Mouse (Mus musculus): Measurements from ENCODE around the gene Pdhb.
A peak's percentile ranks its signal among the peaks of the same experiment; 100 is the strongest.

Gene Pdhb

DNA sequence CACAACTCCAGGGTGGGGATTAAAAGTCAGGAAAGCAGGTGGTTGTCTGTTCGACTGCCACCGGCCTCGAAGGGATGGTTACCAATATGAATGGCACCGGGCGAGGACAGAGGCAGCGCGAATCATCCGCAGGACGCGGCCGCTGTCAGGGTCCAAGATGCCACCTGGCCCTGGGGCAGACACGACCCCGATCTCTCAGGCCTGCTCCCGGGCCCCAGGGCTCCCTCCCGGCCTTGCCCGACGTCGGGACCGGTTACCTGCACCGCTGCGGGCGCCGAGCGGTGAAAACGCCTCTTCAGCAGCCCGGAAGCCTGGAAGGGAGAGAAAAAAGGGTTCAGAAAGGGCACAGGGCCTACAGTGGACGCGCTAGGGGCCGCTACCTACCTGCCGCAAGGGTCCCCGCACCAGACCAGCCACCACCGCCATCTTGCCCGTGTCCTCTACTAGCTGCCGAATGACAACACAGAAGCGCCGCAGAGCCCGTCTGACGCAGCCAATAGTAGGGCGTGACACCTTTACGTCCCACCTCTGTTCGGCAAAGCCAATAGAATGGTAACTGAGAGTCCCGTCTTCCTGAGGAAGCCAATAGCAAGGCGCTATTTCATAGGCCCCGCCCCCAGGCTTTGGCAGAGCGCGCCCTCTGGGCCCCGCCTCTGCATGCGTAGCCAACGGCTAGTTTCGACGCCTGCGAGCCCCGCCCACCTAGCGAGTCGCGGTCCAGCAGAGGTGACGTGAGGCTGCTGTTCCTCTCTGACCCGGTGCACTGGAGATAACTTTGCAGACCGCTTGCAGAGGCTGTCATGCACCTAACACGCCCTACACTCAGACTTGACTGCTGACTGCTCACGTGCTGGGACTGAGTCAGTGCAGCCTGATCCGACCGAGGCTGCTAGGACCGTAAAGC, at the start of gene Pdhb:
TSS of gene Pdhb (minus strand) at position 519 of the 904 bp plus-strand sequence.
- DNase-seq (ENCODE audit: low read depth in 1 of 2, low spot score in 2 of 2), result peak; percentile 98 to 99

DNA sequence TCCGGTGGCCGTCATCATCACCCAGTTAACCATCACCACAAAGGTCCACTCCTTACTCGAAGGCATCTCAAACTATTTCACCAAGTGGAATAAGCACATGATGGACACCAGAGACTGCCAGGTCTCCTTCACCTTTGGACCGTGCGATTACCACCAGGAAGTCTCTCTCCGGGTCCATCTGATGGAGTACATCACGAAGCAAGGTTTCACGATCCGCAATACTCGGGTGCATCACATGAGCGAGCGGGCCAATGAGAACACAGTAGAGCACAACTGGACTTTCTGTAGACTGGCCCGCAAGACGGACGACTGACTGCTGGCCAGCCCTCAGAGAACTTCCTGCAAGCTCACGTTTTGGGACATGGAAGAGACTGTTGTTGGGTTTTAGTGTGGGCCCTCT, 49.7 kb upstream of the Pdhb start:
- no peak for DNase-seq (ENCODE audit: low read depth in 1 of 2, low spot score in 2 of 2)

DNA sequence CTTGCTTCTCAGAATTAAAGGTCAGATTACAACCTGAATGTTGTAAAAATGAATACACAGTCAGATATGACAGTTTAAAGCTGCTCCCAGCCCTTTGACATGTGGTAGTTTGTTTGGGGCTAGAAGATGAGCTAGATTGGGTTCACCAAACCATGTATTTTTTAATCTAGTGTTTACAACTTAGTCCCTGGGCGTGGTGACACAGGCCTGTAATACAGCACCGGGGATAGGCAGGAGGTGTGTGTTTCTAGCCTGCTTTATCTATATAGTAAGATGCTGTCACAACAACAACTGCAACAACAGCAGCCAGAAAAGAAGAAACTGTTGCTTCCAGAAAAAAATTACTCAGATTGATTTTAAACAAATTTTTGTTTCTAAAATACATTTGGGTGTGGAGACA, 48.1 kb upstream of the Pdhb start:
- DNase-seq (ENCODE audit: low read depth in 1 of 2, low spot score in 2 of 2), result no peak

DNA sequence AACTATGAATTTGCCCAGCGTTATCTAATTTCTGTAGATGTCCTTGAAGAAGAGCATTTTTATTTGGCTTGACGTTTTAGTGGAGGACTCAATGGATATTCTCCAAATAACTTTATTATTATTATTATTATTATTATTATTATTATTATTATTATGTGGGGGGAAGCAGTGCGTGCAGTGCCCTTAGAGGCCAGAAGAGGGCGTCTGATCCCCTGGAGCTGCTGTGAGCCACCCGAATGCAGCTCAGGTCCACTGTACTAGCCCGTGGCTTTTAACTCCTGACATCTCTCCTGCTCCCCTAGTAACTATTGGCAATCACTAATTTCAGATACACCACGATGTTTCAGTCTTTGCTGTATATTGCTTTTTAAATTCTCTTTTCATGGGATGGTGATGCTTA, 47.5 kb upstream of the Pdhb start:
- DNase-seq (ENCODE audit: low read depth in 1 of 2, low spot score in 2 of 2), result no peak

DNA sequence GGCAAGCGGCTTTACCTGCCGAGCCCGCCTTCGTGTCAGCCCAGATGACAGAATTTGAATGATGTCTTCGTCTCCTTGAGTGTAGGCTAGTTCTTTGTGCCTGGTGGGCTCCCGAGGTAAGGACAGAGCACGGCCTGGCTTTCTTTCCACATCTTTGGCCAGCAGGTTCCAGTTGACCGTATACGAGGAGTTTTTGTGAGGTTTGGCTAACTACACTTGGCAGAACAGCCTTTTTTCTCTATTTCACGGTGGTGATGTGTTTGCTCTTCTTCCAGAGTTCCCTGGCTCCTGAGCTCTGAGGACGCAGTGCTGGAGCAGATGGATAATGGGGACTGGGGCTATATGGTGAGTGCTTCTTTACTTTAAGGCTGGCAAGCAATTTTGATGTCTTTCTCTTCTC, 47.1 kb upstream of the Pdhb start:
- DNase-seq (ENCODE audit: low read depth in 1 of 2, low spot score in 2 of 2), result no peak

DNA sequence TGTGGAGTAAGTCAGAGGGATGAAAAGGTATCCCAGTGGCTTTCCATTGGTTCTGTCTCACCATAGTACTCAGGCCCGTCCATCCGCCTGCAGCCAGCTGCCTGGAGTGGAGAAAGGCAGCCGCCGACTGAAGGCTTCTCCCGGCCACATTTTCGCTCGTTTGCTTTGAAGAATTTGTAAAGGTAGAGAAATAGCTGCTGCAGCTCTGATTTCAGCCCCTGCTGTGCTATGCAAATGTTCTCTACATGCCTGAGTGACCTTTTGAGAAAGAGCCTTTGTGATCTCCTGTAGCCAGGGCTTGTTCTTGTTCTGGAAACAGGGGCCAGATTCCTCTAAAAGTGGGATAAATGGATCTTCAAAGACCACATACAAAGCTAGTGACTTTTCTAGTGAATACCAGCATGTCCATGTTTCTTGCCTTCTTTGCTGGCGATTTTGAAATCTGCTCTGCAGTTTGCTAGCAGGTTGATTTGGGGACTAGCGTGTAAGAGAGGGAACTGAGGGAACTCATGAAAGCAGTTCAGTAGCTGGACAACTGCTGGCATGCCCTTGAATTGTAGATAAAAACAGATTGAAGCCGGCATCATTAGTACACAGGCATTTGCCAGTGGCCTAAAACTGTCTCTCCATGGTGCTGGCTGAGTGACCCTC, 46.0 kb upstream of the Pdhb start:
- DNase-seq (ENCODE audit: low read depth in 1 of 2, low spot score in 2 of 2), result no peak

DNA sequence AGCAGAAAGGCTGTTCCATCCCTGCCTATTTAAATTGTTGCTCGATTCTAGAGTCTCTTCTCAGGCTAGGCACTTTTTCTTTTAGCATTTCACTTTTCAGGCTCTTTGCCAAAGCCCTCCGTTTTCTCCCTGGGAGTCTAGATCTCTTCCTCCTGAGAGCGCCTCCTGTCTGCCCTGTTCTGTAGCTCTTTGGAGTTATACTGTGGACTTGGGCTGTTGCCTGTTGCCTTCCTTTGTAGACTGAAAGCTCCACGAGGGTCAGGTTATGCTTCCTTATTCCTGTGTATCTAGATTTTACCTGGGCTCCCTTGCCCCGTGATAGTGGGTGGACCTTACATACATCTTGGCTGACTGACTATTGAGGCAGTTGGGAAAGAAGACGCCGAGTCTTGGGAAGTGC, 45.4 kb upstream of the Pdhb start:
- DNase-seq (ENCODE audit: low read depth in 1 of 2, low spot score in 2 of 2), result no peak

DNA sequence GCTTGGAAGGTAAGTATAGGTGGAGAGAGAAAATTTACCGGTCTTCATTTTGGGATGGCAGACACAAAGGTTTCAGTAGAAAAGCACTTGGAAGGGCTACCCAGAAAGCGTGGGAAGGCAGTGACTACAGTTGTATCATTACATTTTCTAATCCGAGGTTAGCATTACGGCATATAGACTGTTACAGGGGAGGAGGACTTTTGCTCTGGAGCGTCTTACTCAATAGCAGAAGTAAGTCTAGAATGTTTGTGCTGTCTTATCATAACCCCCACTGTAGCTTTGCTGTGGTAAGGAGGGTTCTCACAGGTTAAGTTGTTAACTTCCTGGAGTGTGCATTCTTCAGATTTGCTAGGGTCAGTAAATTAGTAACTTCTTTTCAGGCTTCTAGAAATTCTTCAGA, 43.3 kb upstream of the Pdhb start:
- DNase-seq (ENCODE audit: low read depth in 1 of 2, low spot score in 2 of 2), result no peak

DNA sequence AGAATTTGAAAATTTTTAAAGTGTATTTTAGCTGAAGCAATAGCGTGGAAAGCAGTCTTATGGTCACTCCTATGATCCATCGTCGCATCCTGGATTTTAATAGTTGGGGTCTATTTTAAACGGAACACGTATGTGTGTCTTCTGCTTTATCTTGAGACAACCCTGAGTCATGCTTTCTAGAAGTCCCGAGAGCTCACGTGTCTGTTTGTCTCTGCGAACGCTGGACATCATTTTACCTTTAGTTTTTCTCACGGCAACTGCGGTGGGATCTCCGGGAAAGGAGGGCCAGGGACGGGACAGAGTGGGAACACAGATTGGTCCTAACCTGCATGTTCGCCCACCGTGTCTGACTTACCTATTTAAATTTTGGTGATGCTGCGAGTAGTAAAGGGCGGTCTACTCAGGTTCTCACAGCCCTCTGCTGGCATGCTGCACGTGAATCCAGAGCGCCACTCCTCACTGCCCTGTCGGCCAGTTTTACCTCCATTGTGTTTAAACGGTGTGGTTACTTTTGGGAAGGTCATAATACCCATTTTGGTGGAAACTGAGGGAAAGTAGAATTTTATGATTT, 42.5 kb upstream of the Pdhb start:
- no peak for DNase-seq (ENCODE audit: low read depth in 1 of 2, low spot score in 2 of 2)

DNA sequence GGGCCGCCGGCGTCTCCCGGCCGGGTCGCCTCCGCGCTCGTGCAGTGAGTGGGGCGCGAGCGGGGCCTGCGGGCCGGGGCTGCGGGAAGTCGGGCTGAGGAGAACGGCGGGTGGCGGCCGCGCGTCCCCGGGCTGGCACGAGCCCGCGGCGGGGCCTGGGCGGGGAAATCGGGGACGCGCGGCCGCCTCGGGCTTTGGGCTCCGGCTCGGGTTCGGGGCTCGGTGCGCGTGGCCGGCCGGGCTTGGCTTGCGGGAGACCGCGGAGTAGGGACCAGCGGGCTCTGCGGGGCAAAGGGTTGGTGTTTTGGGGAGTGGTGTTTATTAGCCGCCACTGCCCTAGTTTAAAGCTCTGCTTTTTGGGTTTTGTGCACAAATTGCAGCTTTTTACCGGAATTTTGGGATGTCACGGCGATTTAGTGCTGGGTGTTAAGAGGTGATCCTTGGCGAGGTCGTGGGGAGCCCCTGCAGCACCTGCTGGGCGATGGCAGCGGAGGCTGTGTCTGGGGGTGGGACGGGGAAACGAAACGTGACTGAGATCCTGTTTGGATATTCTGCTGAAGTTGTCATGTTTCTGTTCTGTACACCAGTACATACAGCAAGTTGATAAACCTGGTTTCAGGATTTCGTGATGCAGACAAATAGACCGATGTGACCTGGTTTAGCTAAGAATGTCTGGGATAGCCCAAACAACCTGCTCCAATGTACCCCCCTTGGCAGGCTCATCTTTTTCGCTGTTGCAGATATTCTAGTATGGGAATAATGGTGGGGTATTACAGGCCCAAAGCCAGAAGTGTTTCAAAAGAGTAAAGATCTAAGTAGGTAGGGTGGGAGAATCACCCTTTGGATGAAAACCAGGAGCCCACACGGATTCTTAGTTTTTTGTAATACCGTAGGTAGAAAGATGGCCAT, 41.7 kb upstream of the Pdhb start:
- DNase-seq (ENCODE audit: low read depth in 1 of 2, low spot score in 2 of 2), result no peak

DNA sequence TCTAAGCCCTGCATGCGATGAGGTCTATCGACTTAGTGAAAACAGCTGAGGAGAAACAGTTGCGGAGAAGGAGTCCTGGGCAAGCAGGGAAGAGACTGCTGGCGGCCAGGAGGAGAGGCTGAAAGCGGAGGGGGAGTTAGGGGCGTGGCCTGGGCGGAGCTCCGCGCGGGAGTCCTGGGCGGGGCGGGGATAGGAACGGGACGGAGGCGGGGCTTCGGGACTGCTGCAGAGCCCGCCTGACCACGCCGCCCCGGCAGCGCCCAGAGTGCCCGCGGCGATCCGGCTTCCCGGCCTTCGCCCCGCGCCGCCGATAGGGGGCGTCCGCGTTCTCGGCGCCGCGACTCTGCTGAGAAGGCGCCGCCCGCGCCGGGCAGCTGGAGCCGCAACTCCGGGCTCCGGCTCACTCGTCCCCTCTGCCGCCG, 41.0 kb upstream of the Pdhb start, which contains the start of gene Kctd6:
TSS of gene Kctd6 (plus strand) at position 338 of the 422 bp plus-strand sequence.
- peak; percentile 91 to 93 for DNase-seq (ENCODE audit: low read depth in 1 of 2, low spot score in 2 of 2)

DNA sequence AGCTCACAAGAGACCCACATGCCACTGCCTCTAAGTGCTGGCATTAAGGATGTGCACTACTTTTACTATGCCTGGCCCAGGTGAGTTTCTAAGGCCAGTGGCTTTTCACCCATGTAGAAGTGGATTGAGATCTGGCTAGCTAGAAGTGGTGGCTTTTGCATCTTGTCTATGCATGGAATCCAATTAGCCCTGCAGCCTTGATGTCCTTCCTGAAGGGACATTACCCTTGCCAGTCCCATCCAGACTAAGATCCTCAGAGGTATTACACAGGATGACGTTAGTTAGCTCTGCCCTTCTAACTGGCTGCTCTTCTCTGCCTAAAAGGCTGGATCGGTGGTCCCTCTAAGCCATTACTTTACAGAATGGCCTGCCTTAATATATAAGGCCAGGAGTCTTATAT, 40.2 kb upstream of the Pdhb start:
- DNase-seq (ENCODE audit: low read depth in 1 of 2, low spot score in 2 of 2), result no peak

DNA sequence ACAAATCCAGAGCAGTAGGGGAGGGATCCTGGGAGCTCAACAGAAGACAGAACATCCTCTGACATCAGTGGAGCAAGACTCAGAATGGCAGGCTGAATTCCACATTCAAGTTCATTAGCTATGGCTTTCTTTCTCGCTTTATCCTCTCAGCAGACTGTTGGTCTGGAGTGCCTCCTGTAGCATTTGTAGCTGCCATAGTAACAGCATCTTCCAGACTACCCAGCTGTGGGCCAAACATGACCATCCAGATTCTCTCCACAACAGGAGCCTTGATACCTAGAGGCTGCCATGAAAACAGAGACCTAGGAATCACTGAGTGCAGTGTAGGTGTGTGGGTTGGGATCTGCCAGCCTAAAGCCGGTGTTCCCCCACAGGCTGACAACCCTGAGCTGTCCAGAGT, 37.1 kb upstream of the Pdhb start:
- no peak for DNase-seq (ENCODE audit: low read depth in 1 of 2, low spot score in 2 of 2)

DNA sequence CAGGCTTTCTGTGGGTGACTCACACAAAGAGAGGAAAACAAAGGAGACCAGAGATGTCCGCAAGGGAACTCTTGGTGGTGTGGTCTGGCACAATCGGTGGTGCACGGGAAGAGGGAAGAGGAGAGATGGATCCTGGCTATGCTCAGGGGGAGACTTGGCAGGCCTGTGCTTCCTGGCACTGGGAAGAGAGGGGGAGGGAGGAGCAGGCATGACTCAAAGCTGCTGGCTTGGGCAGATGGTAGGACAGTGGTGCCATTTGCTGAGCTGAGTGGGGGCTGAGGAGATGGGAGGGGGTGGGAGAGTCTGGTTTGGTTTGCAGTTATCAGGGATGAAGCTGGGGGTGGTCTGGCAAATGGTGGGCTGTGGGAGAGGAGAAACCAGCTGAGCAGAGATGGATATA, 36.1 kb upstream of the Pdhb start:
- DNase-seq (ENCODE audit: low read depth in 1 of 2, low spot score in 2 of 2), result no peak

DNA sequence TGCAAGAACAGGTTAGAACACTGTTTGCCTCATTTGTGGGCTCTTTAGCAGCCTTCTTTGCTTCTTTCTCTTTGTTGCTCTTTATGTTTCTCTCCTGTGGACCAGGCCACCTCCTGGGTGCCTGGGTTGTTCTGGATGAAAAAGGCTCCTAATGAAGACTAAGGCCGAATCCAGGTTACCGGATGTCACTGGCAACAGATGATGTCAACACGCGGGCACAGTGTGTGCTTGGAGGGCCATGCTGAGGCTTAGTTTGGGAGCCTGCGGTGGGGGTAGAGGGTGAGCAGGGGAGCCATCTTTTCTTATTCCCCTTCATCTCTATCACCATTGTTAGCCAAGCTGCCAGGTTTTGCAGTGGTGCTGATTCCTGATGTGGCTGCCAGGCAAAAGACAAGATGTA, 34.7 kb upstream of the Pdhb start:
- no peak for DNase-seq (ENCODE audit: low read depth in 1 of 2, low spot score in 2 of 2)

DNA sequence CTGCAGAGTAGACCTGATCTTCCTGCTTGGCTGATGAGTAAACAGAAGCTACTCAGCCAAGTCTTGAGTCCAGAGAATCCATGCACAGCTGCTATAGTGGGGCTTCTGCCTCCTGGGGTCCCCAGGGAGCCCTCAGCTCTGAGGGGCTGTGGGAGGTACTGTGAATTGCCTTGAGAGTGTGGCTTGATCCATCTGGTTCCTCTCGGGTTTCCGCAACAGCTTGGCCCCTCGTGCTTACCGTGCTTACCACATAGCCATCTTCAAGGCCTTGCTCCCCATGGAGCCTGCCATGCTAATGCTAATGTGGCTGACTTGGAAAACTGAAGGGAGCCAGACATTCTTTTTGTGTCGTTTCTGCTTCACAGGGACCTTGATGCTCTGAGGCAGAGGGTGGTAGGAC, 34.3 kb upstream of the Pdhb start:
- DNase-seq (ENCODE audit: low read depth in 1 of 2, low spot score in 2 of 2), result no peak

DNA sequence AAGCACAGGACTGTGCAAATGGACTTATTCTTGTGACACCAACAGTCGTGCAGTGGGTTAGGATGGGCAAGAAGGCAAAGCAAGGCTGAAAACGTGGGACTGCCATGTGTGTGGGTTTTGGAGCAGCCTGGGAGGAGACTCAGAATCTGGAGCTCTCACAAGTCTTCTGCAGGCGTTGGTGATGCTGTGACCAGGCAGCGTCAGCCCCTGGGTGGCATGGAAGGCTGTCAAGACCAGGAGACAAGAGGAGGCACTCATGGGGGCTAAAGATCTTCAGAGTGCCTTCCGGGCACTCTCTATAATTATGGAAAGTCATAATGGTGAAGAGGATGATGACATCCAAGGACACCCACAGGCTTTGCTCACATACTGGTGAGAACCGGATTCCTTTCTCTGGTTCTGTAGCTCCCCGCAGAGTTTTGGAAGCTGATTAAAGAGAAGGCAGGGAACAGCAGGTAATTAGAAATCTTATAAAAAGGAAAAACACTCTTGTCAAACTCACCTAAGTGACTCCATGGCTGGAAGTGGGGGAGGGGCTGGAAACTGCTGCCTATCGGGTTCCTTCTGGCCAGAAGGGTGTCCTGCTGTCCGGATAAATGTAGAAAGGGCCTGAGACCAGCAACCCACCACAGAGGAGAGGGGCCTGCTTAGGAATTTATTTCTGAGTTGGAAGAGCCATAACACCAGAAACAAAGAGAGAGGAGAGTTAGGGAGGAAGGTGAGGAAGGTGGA, 33.5 kb upstream of the Pdhb start:
- no peak for DNase-seq (ENCODE audit: low read depth in 1 of 2, low spot score in 2 of 2)

DNA sequence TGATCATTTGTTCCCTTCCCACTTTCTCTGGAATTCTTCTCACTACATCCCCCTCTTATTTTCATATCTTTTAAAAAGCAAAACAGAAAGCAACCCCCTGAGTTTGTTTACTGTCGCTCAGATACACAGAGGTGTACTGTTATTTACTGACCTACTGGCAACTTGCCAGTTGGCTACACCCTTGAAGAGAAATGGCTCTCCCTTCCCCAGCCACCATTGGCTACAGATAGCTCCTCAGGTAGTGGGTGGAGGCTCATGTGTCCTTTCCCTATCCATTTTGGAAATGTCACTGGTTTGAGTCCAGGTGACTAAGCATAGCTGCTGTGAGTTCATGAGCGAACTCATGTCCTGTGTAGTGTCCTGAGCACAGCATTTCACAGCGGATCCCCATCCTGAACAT, 28.9 kb upstream of the Pdhb start:
- DNase-seq (ENCODE audit: low read depth in 1 of 2, low spot score in 2 of 2), result no peak

DNA sequence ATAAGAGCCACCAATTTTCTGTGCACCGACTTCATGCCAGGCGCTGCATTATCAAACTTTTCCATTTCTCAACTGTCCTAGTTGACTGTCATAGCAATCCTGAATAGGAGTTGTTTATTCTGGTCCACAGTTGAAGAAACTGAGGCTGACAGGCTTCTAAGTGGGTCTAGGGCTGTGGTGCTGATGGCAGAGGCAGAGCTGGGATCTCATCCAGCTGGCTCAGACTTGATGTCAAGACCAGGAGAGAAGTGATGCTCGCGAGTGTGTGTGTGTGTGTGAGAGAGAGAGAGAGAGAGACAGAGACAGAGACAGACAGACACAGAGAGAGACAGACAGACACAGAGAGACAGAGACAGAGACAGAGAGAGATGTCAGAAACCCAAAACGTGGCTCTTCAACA, 27.9 kb upstream of the Pdhb start:
- DNase-seq (ENCODE audit: low read depth in 1 of 2, low spot score in 2 of 2), result no peak

DNA sequence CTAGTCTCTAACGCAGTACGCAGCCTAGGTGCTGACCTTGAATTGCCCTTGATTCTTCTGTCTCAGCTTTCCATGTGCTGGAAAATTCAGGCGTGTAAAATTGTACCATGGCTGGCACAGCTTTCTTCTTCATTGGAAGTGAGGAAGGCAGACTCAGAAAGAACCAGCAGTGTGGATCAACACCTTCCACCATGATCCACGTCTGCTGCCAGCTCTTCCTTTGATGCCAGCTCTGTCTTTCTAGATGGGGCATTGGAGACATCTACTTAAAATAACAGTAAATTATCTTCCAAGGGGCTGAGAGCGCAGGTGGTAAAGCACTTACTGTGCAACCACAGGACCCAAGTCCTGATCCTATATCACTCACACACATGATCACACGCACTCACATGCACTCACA, 19.9 kb upstream of the Pdhb start:
- DNase-seq (ENCODE audit: low read depth in 1 of 2, low spot score in 2 of 2), result no peak
